Mouse (Mus musculus) adrenal gland, adult 8-10 months (tissue): Measurements from ENCODE around the gene Sept10. TPM values are rescaled to one million over a fixed set of nuclear protein-coding genes. Genes with fewer than 3 reads are reported as not detected.
"Not testable (repeated sequence)": the region's sequence is repeated elsewhere in the genome, so short reads cannot be mapped to it uniquely, and the experiment has no call there.

Source experiments
- DNase-seq: peaks from one replicate; pipeline ENCODE4 v3.0.0; 2022
- total RNA-seq, 4 experiments: library from RNA; stranded (reverse); gene quantifications; 2 replicates each; pipeline ENCODE4 v1.2.4; 2022

Sept10 gene
- total RNA-seq, 4 experiments from 2014 or later, result 39.3 to 54.2 (median 49.7) TPM

DNA sequence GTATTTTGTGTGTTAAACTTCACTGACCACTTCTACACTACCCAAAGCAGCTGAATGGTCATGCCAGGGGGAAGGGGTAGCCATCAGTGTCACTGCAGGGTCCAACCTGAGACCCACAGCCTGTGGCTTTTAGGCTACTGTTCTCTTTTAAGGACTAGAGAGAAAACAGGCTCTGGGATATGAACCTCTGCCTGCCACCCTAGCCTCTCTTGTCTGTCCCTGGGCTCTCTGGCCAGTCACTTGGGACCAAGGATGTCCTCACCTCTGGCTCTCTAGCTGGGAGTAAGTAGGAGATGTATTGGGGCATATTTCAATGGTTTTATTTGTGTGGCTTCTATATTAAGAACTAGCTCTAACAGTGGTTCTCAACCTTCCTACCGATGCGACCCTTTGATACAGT is 101.8 kb downstream of the Sept10 start:
- no peak for DNase-seq

DNA sequence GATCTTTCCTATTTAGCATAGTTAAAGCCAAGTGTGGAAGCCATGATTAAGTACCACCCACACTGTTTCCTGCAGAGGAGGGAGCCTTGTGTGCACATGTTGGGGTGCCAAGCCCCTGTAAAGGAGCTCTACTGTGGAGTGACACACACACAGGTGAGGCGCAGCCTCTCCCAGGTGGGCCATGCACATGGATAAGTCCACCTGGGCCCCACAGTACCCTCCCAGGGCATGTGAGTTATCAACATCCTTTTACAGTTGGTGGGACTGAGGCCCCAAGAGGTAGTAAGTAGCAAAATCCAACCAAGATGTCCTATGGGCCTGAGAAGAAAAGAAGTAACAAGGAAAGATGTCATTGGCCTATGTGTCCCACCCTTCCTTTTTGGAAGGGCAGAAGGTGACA is 102.6 kb downstream of the Sept10 start:
- DNase-seq, result no peak

DNA sequence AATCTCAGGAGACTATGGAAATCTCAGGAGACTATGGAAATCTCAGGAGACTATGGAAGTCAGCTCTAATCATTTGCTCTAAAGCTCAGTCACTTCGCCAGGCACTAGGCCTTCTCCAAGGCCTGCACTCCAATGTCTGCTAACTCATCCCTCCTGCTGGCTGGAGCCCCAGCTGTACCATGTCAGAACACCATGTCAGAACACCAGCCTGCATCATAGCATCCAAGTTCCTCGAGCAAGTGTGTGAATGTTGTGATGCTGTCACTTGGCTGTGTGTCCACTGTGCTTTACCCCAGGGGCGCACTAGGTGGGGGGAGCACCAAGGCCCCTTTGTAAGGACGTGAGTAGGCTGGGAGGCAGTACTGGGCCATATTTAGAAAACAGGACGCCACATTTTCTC is 104.1 kb downstream of the Sept10 start:
- DNase-seq, result no peak

DNA sequence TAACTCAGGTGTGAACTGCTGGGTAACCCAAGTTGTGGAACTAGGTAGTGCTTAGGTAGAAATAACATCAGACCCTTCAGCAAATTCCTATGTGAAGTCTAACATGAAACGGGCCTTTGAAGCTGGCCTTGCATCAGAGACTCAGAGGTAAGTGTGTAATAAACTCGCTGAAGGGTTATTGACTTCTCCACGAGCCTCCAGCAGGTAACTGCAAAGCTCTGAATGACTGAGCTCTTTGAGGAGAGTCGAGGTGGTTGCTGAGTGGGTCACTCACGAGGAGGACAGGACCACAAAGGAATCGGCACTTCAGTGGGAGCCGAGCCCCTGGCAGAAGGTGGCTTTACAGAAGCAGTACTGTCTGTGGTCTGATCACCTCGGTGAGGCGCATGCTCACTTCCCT is 105.3 kb downstream of the Sept10 start:
- DNase-seq, result no peak

DNA sequence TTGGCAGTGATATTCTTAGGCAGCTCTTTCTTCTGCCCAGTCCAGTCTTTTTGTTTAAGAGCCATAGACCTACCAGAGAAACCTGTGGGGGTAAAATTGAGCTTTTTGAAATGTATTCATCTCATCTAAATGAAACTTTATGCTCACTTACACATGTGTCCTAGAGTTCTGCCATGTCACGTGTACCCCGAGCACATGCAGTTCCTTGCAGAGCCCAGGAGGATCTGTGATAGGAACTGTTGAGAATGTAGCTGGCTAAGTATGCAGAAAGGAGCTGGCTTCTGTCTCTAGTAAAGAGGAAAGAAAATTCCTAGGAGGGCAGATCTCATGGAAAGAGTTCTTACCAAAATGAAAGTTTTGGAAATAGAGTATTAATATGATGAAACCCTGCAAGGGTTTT is 106.0 kb downstream of the Sept10 start:
- DNase-seq, result no peak

DNA sequence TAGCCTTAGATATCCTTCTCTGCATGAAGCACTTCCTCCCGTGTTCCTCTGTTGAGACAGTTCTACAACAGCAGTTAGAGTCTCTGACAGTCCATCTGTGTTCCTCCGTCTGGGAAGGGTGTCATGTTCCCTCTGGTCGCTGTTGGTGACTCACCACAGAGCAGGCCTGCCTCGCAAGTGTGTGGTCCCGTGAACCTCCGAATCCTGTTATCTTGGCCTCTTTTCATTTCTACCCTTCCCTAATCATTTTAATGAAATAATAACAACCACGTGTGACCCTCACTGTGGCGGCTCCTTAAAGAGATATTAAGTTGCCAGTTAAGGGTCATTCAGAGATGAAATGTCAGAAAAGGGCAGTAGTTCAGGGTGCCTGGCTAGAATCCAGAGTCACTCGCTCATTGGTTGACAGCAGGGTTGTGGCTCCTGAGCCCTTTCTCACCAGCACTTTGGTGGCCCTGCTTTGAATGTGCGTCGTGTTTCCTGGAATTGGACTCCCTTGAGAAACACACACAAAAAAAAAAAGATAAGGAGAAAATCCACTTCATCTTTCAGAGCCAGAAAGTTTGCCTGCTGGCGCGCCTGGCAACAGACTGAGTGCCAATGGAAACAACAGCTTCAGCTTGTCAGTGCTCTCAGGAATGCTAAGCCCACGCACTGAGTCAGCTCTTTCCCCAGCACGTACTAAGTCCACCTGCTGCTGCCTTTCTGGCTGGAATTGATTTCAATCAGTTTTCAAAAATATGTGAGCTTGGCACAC is 106.9 kb downstream of the Sept10 start:
- DNase-seq, result peak; percentile 21

DNA sequence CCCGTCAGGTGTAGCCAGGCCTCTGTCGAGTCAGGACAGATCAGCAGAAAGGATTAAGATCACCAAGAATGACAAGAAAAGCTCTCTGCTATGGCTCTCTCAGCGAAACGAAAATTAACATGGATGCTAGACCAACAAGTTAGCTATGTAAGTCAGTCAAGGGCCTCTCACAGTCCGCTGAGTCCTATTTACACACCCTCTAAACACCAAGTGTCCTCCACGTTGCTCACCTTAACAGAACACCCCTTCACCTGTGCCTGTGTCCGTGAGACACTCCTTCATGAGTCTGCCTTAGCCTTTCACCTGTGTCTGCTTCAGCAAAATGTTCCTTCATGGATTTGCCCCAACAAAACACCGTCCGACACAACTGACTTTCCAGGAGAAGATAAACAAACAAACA is 108.3 kb downstream of the Sept10 start:
- no peak for DNase-seq

DNA sequence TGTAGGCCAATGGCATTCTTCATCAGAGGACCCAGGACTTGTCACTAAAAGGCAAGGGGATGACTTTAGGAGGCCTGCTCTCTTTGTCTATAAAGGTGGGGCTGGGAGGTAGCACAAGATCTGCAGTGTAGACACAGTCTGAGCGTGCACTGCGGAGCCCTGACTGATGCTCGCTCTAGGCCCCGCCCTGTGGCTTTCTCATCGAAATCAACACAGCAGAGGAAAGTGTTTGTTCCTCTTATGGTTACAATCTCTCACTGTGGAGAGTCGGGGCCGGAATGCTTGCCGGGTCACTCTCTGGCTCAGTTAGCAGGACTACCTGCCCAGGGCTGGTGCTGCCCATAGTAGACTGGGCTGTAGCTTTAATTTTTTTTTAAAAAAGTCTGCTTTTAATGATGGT is 108.9 kb downstream of the Sept10 start:
- DNase-seq, result no peak

DNA sequence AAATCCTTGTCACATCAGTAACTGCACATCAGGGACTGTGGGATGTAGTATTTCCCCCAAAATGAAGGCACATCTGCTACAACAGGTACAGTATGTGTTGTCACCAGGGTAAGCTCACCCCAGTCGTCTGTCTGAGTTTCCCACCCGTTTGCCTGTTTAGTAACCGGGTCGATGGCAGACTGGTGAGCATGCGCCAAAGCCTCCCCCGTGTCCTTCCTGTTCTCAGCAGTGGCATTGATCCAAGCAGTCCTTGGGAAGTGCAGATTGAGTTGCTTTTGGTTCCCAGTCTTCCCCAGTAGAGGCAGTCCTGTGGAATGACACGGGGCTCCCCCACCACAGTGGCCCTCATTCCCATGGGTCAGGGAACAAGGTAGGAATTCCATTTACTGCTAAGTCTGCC is 111.3 kb downstream of the Sept10 start:
- no peak for DNase-seq

DNA sequence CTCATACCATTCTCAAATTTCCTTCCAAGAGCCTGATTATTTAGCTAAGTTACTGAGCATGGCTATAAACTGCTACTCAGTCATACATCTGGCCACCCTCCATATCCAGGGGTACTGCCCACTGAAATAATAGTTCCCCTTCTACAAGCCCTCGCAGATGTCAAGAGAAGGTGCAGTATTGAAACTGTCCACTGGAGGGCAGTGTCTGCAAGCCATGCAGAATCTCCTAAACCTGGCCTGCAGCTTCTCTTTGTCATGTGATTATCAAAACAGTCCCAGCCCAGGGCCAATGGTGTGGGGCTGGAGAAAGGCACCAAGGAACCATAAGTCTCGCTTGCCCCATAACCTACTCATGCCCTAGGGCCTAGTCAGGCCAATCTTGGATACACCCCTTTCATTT is 112.6 kb downstream of the Sept10 start:
- peak; percentile 30 for DNase-seq

DNA sequence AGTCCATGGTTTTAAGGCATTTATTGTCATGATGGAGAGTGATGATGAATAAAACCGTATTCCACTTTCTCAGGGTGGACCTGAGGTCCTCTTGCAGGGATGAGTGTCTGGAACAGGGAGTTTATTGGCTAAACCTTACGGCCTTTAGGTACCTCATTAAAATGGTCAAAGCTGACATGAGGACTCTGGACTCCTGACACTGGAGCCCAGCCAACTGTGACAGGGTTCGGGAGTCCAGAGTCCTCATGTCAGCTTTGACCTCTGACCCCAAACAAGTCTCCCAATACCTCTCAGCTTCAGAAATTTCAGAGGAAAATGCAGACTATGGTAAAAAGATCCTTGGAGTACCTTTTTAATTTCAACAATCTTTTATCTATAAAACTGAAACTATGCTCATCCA is 115.0 kb downstream of the Sept10 start:
- DNase-seq, result no peak

DNA sequence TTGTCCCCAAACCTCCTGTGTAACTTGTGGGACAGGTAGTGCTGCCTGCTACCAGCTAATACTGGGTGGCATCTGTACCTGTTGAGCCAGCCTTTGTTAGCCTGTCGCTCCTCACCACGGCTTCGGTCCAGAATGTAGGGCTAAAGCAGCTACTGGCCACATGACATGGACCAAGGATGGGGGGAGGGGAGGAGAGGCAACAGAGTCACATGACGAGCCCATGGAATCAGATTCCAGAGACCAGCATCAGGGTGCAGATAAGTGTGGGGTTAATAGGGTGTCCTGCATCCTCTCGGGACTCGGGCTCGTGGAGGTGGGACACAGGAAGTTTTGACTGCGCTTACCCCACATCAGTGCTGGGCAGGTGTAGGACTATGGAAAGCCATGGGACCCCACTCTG is 115.8 kb downstream of the Sept10 start:
- DNase-seq, result no peak

DNA sequence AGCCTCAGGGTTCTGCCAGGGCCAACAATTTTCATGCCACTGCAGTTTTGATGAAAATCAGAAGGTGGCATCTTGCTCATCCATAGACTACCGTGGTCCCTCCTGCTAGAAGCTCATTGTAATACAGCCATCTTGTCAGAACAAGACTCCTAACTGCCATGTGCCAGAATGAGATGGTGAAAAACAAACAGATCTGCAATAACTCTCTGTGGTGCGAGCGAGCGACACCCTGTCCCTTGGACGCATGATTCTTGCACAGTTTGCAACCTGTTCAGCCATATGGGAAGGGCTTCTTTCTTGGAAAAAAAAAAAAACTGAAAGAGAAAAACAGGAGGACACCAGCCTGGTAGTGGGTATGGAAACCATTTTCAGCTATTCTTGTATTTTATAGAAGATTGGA is 117.0 kb downstream of the Sept10 start:
- DNase-seq, result no peak

DNA sequence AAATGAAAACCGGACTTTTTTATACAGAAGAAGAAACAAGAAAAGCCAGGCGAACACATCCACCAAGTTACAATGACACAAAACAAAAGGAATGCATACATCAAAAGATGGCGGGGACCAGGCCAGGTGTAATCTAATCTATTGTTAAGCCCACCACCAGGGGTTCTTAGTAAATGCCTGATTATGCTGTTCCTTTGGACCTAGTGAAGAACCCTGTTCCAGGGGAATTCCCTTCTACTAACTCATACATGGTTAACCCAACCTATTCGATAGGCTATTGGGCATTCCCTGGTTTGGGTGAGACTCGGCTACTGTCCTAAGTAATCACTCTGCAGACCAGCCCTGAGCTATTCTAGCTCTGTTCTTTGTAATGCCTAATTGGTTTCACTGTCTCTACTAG is 118.6 kb downstream of the Sept10 start:
- not testable (repeated sequence) for DNase-seq

DNA sequence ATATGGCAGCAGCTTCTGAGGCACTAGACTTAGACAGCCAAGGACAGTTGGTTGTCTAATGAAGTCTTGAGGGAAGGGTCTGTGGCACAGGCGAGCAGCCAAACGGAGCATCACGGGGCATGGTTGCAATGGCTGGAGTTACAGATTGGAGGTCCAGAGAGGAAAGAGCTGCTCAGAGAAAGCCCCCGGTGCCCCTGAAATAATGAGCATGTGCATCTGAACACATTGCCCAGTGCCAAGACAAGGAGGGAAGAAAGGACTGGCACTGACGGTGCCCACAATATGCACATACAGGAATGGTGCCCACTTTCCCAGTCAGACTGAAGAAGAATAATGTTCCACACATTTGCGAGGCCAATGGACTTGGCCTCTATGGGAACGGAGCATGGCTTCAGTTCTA is 129.7 kb downstream of the Sept10 start:
- DNase-seq, result no peak

Other genes with a start within 250 kb of the Sept10 start
- 10 to 100 TPM; 23.1 to 42.2 (median 35.8) TPM for gene Sowahc, start 106 bp upstream of the Sept10 start, total RNA-seq
- gene P4ha1, start 101.4 kb upstream of the Sept10 start, total RNA-seq, result 10 to 100 TPM; 32.5 to 73.9 (median 37.1) TPM
- gene Gm10273, start 173.8 kb upstream of the Sept10 start, total RNA-seq, result 10 to 100 TPM; 23.4 to 75.5 (median 42.2) TPM
- not detected for gene Pla2g12b, start 181.8 kb upstream of the Sept10 start, total RNA-seq
- 1 to 10 TPM; 2.7 to 5.3 (median 3.1) TPM for gene Oit3, start 219.9 kb upstream of the Sept10 start, total RNA-seq